ENCODE assay signal across 8 mouse cellular contexts in the genomic region with DNA sequence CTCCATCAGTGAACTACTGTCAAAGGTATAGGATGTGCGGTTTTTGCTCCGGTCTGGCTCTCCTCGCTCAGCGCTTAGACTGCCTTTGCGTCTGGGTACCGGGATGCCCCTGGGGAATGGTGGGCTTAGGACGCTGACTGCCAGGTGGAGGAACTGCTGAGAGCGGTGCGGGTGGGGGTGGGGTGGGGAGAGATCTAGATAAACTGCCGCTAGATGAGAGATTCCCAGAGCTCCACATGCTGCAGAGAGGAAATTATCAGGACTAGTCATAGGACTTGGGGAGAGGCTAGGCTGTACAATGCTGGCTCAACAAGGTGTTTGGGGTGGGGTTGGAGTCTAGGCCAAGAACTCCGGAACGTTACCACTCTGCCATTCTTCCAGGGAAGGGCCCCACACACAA.
DNase-seq lines count a peak whose midpoint lies in the region; ATAC-seq and TF ChIP-seq lines count a peak whose summit lies in the region.

No protein-coding gene starts in this region.

- H3K27me3 ChIP-seq in heart, adult 2 months (ENCODE audit: control insufficient read depth, insufficient read depth, low read length): no peaks in the 10 kb centered on the region
- H3K27me3 ChIP-seq in heart, embryonic 14.5 days (ENCODE audit: control insufficient read depth, insufficient read depth, low read length): no peaks in the 10 kb centered on the region
- H3K27me3 ChIP-seq in midbrain, embryonic 11.5 days (ENCODE audit: control insufficient read depth, insufficient read depth, low read length): no peaks in the 10 kb centered on the region

- TF ChIP-seq EP300 in heart, adult 2 months (IDR thresholded peaks at IDR 0.05; ENCODE audit: insufficient read depth, low read depth, low read length): no peak

- peak in 1 of 2 experiments; percentile 41 for DNase-seq in heart, adult 2 months
- DNase-seq in heart, postnatal 10 days: no peak
- peak; percentile 22 for DNase-seq in CD4-positive helper T cell, adult 2 months (ENCODE audit: low read depth, low spot score)
- DNase-seq in midbrain, embryonic 11.5 days (ENCODE audit: low spot score, missing footprints): peak; percentile 85
- DNase-seq in cerebellum, postnatal 10 days: no peak
- no peak for DNase-seq in spleen, postnatal 14 days (ENCODE audit: low spot score in 2 of 2)

- H3K4me2 ChIP-seq in heart, embryonic 14.5 days (ENCODE audit: low read length): peak overlapping the region; percentile 73
- peak overlapping the region; percentile 55; the same call in 1 of the 2 replicates for H3K4me2 ChIP-seq in midbrain, embryonic 11.5 days

- peak overlapping the region; percentile 83 for H3K27ac ChIP-seq in heart, adult 2 months
- H3K27ac ChIP-seq in heart, embryonic 14.5 days (replicated peaks in 1 of 2; ENCODE audit: control insufficient read depth in 1 of 2, insufficient read depth in 1 of 2, low read depth in 2 of 2, low read length in 2 of 2): peak overlapping the region in 1 of 2 experiments; percentile 78; a peak in 1 of 4 replicates
- H3K27ac ChIP-seq in midbrain, embryonic 11.5 days (ENCODE audit: low read depth, low read length): no peak overlapping the region

- WGBS in heart, adult 2 months: 26% methylated on average over 12 of the region's 12 CpGs
- 28% methylated on average over 12 of the region's 12 CpGs for WGBS in heart, embryonic 14.5 days
- 58% methylated on average over 12 of the region's 12 CpGs for WGBS in midbrain, embryonic 11.5 days

- intact Hi-C loops in heart, adult 2 months (cut with DNase I): loop anchor here (5.0 kb wide), 1 partner anchor 47 kb away; no protein-coding TSS in a partner anchor
- intact Hi-C loops in heart, postnatal 10 days (cut with DNase I): no loop called here

- no peak for TF ChIP-seq POLR2A in heart, adult 2 months (IDR thresholded peaks at IDR 0.05; ENCODE audit: insufficient read depth, low read depth, low read length)

- peak overlapping the region; percentile 48 for H3K4me3 ChIP-seq in heart, adult 2 months
- peak overlapping the region; percentile 1 to 44; a peak in 2 of 4 replicates for H3K4me3 ChIP-seq in heart, embryonic 14.5 days (ENCODE audit: control insufficient read depth in 1 of 2, insufficient read depth in 1 of 2, low read depth in 1 of 2, low read length in 2 of 2)
- no peak overlapping the region for H3K4me3 ChIP-seq in midbrain, embryonic 11.5 days (ENCODE audit: low read depth, low read length)

- H3K36me3 ChIP-seq in heart, adult 2 months (ENCODE audit: control insufficient read depth, insufficient read depth, low read length): no peaks in the 10 kb centered on the region
- H3K36me3 ChIP-seq in heart, embryonic 14.5 days (ENCODE audit: control insufficient read depth, insufficient read depth, low read length): no peaks in the 10 kb centered on the region
- no peaks in the 10 kb centered on the region for H3K36me3 ChIP-seq in midbrain, embryonic 11.5 days (ENCODE audit: control insufficient read depth, insufficient read depth, low read length)

- no peaks in the 10 kb centered on the region for H3K79me2 ChIP-seq in heart, adult 2 months (replicated peaks; ENCODE audit: control insufficient read depth, insufficient read depth, low read length)

- TF ChIP-seq CTCF in heart, adult 2 months (IDR thresholded peaks at IDR 0.05): no peak

- H3K9me3 ChIP-seq in heart, embryonic 14.5 days (ENCODE audit: control insufficient read depth, low read length): no peaks in the 10 kb centered on the region
- H3K9me3 ChIP-seq in midbrain, embryonic 11.5 days (ENCODE audit: control insufficient read depth, low read length): no peaks in the 10 kb centered on the region

- no peak overlapping the region for H3K9ac ChIP-seq in heart, adult 2 months (ENCODE audit: low read depth, low read length)
- peak overlapping the region; percentile 75 for H3K9ac ChIP-seq in heart, embryonic 14.5 days (ENCODE audit: low read length)
- no peak overlapping the region for H3K9ac ChIP-seq in midbrain, embryonic 11.5 days (ENCODE audit: low read length)

- no peak for ATAC-seq in heart, embryonic 14.5 days (ENCODE audit: insufficient number of reproducible peaks, insufficient read depth, low FRiP score, low read depth)
- ATAC-seq in midbrain, embryonic 11.5 days (ENCODE audit: low FRiP score): no peak; the same call in 1 of the 2 replicates
- ATAC-seq in activated CD4-positive, CD25-positive, alpha-beta regulatory T cell, adult 4 months: no peak

- no peaks in the 10 kb centered on the region for H3K4me1 ChIP-seq in heart, adult 2 months (ENCODE audit: control insufficient read depth, insufficient read depth, low read length)
- peaks cover 19 to 25% of the 10 kb centered on the region in 2 experiments for H3K4me1 ChIP-seq in heart, embryonic 14.5 days (ENCODE audit: control insufficient read depth in 2 of 2, insufficient read depth in 2 of 2, low read length in 2 of 2)
- no peaks in the 10 kb centered on the region; the same call in 1 of the 2 replicates for H3K4me1 ChIP-seq in midbrain, embryonic 11.5 days (ENCODE audit: control insufficient read depth, insufficient read depth, low read length)

Comparison
In these comparisons a context has a peak if more than half of its experiments do, and no peak if none do; other contexts are left out.
1. DNase-seq: peak in CD4-positive helper T cell, adult 2 months (single experiment) and midbrain, embryonic 11.5 days (single experiment); none in heart, postnatal 10 days (0 of 2), cerebellum, postnatal 10 days (0 of 2) and spleen, postnatal 14 days (0 of 2).